Mouse (Mus musculus) heart, embryonic 12.5 days (tissue): Measurements from ENCODE around the gene Klc3. TPM values are rescaled to one million over a fixed set of nuclear protein-coding genes. Genes with fewer than 3 reads are reported as not detected.

Source experiments
- ATAC-seq: fragments of 200-750 bp; cut with Nextera tagmentation; 2 replicates; pipeline ENCODE4 v1.8.0; 2017; ENCODE audit warnings: moderate TSS enrichment, moderate library complexity; ENCODE audit not compliant: insufficient number of reproducible peaks, low FRiP score
- H3K27ac ChIP-seq: fragments of 300-500 bp; sonication (generic); 2 replicates; pipeline ENCODE4 v1.5.1; 2016; ENCODE audit warnings: mild to moderate bottlenecking, moderate library complexity; ENCODE audit not compliant: poor library complexity, severe bottlenecking
- H3K27me3 ChIP-seq: fragments of 300-500 bp; sonication (generic); replicated peaks from 2 replicates; pipeline ENCODE4 v1.6.1; 2016; ENCODE audit warnings: mild to moderate bottlenecking, moderate library complexity
- H3K36me3 ChIP-seq: fragments of 300-500 bp; sonication (generic); 2 replicates; pipeline ENCODE4 v1.6.1; 2016; ENCODE audit warnings: mild to moderate bottlenecking, moderate library complexity
- H3K4me1 ChIP-seq: fragments of 300-500 bp; sonication (generic); replicated peaks from 2 replicates; pipeline ENCODE4 v1.6.1; 2016; ENCODE audit warnings: mild to moderate bottlenecking
- H3K4me2 ChIP-seq: fragments of 300-500 bp; sonication (generic); 2 replicates; pipeline ENCODE4 v1.6.1; 2016; ENCODE audit warnings: mild to moderate bottlenecking, moderate library complexity
- H3K4me3 ChIP-seq: fragments of 300-500 bp; sonication (generic); 2 replicates; pipeline ENCODE4 v1.5.1; 2016; ENCODE audit warnings: mild to moderate bottlenecking
- H3K9ac ChIP-seq: fragments of 300-500 bp; sonication (generic); 2 replicates; pipeline ENCODE4 v1.6.1; 2016; ENCODE audit warnings: mild to moderate bottlenecking, moderate library complexity
- H3K9me3 ChIP-seq: fragments of 300-500 bp; sonication (generic); replicated peaks from 2 replicates; pipeline ENCODE4 v1.6.1; 2016; ENCODE audit warnings: mild to moderate bottlenecking, moderate library complexity
- WGBS: fragments of 180-500 bp; shearing (Covaris S2); methylation state at CpG from one replicate; pipeline ENCODE4 v1.1.7; 2016; 5-methylcytosine and 5-hydroxymethylcytosine counted together
- polyA plus RNA-seq: library from polyadenylated mRNA; unstranded; fragments of >200 nt; fragmentation: Nextera tagmentation; extraction: Ambion mirVana; gene quantifications from 2 replicates; pipeline ENCODE4 v1.2.1, GENCODE M21; 2016

Klc3 gene
- polyA plus RNA-seq, 1 experiment from 2014 or later = 4.6 TPM

- peaks cover 21% of the 10 kb centered on the region for H3K36me3 ChIP-seq
- peak overlapping the region; percentile 94 for H3K27ac ChIP-seq
- peaks cover 45% of the 10 kb centered on the region for H3K4me1 ChIP-seq
- peak overlapping the region; percentile 88 for H3K4me2 ChIP-seq
- peak; percentile 85 for ATAC-seq
- no peaks in the 10 kb centered on the region for H3K27me3 ChIP-seq
- no peaks in the 10 kb centered on the region for H3K9me3 ChIP-seq
- WGBS = 1% methylated on average over 27 of the region's 27 CpGs
- peak overlapping the region; percentile 85 for H3K9ac ChIP-seq
- peak overlapping the region; percentile 89 for H3K4me3 ChIP-seq
These were observed 43.0 kb downstream of the Klc3 start for GRCm38 (mm10) chr7:19360944-19361343.

- under 1% methylated on average over 44 of the region's 45 CpGs for WGBS
These were observed 43.8 kb downstream of the Klc3 start for GRCm38 (mm10) chr7:19359892-19360641.

GRCm38 (mm10) chr7:19359299-19359891 lies 44.5 kb downstream of the Klc3 start, which contains the start of the genes Cd3eap and Ppp1r13l:
Cd3eap (minus strand) TSS chr7:19359483.
Ppp1r13l (plus strand) TSS chr7:19359749.
- Histone ChIP-seq H3K4me2 (peak within 1 kb of the TSS; percentile 88), H3K9me3 (no peaks in the 10 kb centered on the region), H3K4me3 (peak within 1 kb of the TSS; percentile 89), H3K27me3 (no peaks in the 10 kb centered on the region), H3K36me3 (peaks cover 35% of the 10 kb centered on the region), H3K4me1 (peaks cover 45% of the 10 kb centered on the region), H3K27ac (peak within 1 kb of the TSS; percentile 70), H3K9ac (peak within 1 kb of the TSS; percentile 85)
- ATAC-seq = peak; percentile 68
- under 1% methylated on average over 31 of the region's 31 CpGs for whole genome bisulfite sequencing

More at GRCm38 (mm10) chr7:19359892-19360641, 43.8 kb downstream of the Klc3 start:
- Histone ChIP-seq H3K36me3 (peaks cover 28% of the 10 kb centered on the region), H3K27ac (peak overlapping the region; percentile 70), H3K27me3 (no peaks in the 10 kb centered on the region), H3K4me1 (peaks cover 45% of the 10 kb centered on the region), H3K4me2 (peak overlapping the region; percentile 88), H3K9me3 (no peaks in the 10 kb centered on the region), H3K9ac (peak overlapping the region; percentile 85), H3K4me3 (peak overlapping the region; percentile 89)
- peak; percentile 72 for ATAC-seq

- Histone ChIP-seq H3K4me2 (peak overlapping the region; percentile 88), H3K9me3 (no peaks in the 10 kb centered on the region), H3K27ac (no peak overlapping the region), H3K27me3 (no peaks in the 10 kb centered on the region), H3K4me1 (peaks cover 38% of the 10 kb centered on the region), H3K9ac (peak overlapping the region; percentile 85), H3K4me3 (peak overlapping the region; percentile 89), H3K36me3 (peaks cover 42% of the 10 kb centered on the region)
- 18% methylated on average over 13 of the region's 13 CpGs for WGBS
- no peak for ATAC-seq
These were observed 45.3 kb downstream of the Klc3 start for GRCm38 (mm10) chr7:19358634-19359033.

GRCm38 (mm10) chr7:19357381-19358375 lies 46.2 kb downstream of the Klc3 start:
- Histone ChIP-seq H3K4me3 (peak overlapping the region; percentile 89), H3K27me3 (no peaks in the 10 kb centered on the region), H3K4me2 (peak overlapping the region; percentile 88), H3K36me3 (peaks cover 51% of the 10 kb centered on the region), H3K27ac (no peak overlapping the region), H3K9ac (peak overlapping the region; percentile 85), H3K9me3 (no peaks in the 10 kb centered on the region), H3K4me1 (peaks cover 28% of the 10 kb centered on the region)
- no peak for ATAC-seq
- 87% methylated on average over 25 of the region's 25 CpGs for WGBS

- Histone ChIP-seq H3K27ac (no peak overlapping the region), H3K4me3 (no peak overlapping the region), H3K27me3 (no peaks in the 10 kb centered on the region), H3K36me3 (peaks cover 62% of the 10 kb centered on the region), H3K9ac (no peak overlapping the region), H3K4me1 (peaks cover 18% of the 10 kb centered on the region), H3K9me3 (no peaks in the 10 kb centered on the region), H3K4me2 (no peak overlapping the region)
- WGBS = 78% methylated on average over 10 of the region's 10 CpGs
- ATAC-seq = no peak
These were observed 47.6 kb downstream of the Klc3 start for GRCm38 (mm10) chr7:19356311-19356710.

GRCm38 (mm10) chr7:19354991-19355390 lies 48.9 kb downstream of the Klc3 start:
- 85% methylated on average over 5 of the region's 5 CpGs for WGBS
- Histone ChIP-seq H3K4me1 (peaks cover 13% of the 10 kb centered on the region), H3K36me3 (peaks cover 73% of the 10 kb centered on the region), H3K4me3 (no peak overlapping the region), H3K27ac (no peak overlapping the region), H3K4me2 (no peak overlapping the region), H3K9ac (no peak overlapping the region), H3K27me3 (no peaks in the 10 kb centered on the region), H3K9me3 (no peaks in the 10 kb centered on the region)
- no peak for ATAC-seq

- ATAC-seq = no peak
- no peak overlapping the region for H3K4me2 ChIP-seq
- H3K4me1 ChIP-seq = peaks cover 13% of the 10 kb centered on the region
- H3K36me3 ChIP-seq = peaks cover 73% of the 10 kb centered on the region
- 94% methylated on average over 8 of the region's 8 CpGs for WGBS
- no peak overlapping the region for H3K4me3 ChIP-seq
- no peak overlapping the region for H3K9ac ChIP-seq
- no peaks in the 10 kb centered on the region for H3K9me3 ChIP-seq
- no peaks in the 10 kb centered on the region for H3K27me3 ChIP-seq
- H3K27ac ChIP-seq = no peak overlapping the region
These were observed 53.7 kb downstream of the Klc3 start for GRCm38 (mm10) chr7:19350221-19350620.

- Histone ChIP-seq H3K4me2 (no peak overlapping the region), H3K9ac (no peak overlapping the region), H3K36me3 (peaks cover 65% of the 10 kb centered on the region), H3K9me3 (no peaks in the 10 kb centered on the region), H3K27ac (no peak overlapping the region), H3K4me1 (peaks cover 16% of the 10 kb centered on the region), H3K27me3 (no peaks in the 10 kb centered on the region), H3K4me3 (no peak overlapping the region)
- ATAC-seq = no peak
- 72% methylated on average over 13 of the region's 13 CpGs for WGBS
These were observed 54.6 kb downstream of the Klc3 start for GRCm38 (mm10) chr7:19349188-19349915.

GRCm38 (mm10) chr7:19344938-19345471 lies 58.9 kb downstream of the Klc3 start:
- Histone ChIP-seq H3K36me3 (peaks cover 27% of the 10 kb centered on the region), H3K4me2 (peak overlapping the region; percentile 86), H3K9ac (peak overlapping the region; percentile 73), H3K27me3 (no peaks in the 10 kb centered on the region), H3K9me3 (no peaks in the 10 kb centered on the region), H3K4me1 (peaks cover 42% of the 10 kb centered on the region), H3K27ac (peak overlapping the region; percentile 72; the same call in 1 of the 2 replicates), H3K4me3 (peak overlapping the region; percentile 65)
- ATAC-seq = peak; percentile 95
- 0% methylated on average over 31 of the region's 31 CpGs for WGBS
